ENCODE assay signal across 8 mouse cellular contexts in genomic region chr11:115071015-115071551, GRCm38 (mm10). TPM values are rescaled to one million over a fixed set of nuclear protein-coding genes. Genes with fewer than 3 reads are reported as not detected.
DNase-seq lines count a peak whose midpoint lies in the region; ATAC-seq and TF ChIP-seq lines count a peak whose summit lies in the region.

No protein-coding gene starts in this region.

- DNase-seq in stomach, postnatal 0 days (ENCODE audit: low spot score): no peak
- DNase-seq in yolk sac, embryonic 10.5 days (ENCODE audit: low spot score): peak; percentile 54
- no peak for DNase-seq in layer of hippocampus, adult 9-10 months (ENCODE audit: low spot score)
- DNase-seq in gastrocnemius, postnatal 14 days: no peak
- no peak for DNase-seq in spleen, postnatal 14 days (ENCODE audit: low spot score in 2 of 2)

- 5% methylated on average over 9 of the region's 9 CpGs for WGBS in stomach, embryonic 14.5 days
- 9% methylated on average over 9 of the region's 9 CpGs for WGBS in stomach, postnatal 0 days
- 7% methylated on average over 9 of the region's 9 CpGs for WGBS in embryonic facial prominence, embryonic 13.5 days
- 18% methylated on average over 9 of the region's 9 CpGs for WGBS in limb, embryonic 13.5 days

- H3K27me3 ChIP-seq in stomach, embryonic 14.5 days (ENCODE audit: control insufficient read depth, insufficient read depth, low read length): no peaks in the 10 kb centered on the region
- no peaks in the 10 kb centered on the region for H3K27me3 ChIP-seq in stomach, postnatal 0 days (ENCODE audit: control insufficient read depth, insufficient read depth, low read length)
- peaks cover 18% of the 10 kb centered on the region; the same call in 1 of the 2 replicates for H3K27me3 ChIP-seq in embryonic facial prominence, embryonic 13.5 days
- peaks cover 11% of the 10 kb centered on the region for H3K27me3 ChIP-seq in limb, embryonic 13.5 days

- intact Hi-C loops in gastrocnemius, postnatal 14 days (cut with DNase I; ENCODE audit: low total_unique reads): no loop called here

- no peak for TF ChIP-seq CTCF in stomach, postnatal 0 days (IDR thresholded peaks at IDR 0.05; ENCODE audit: low read depth)

- H3K4me1 ChIP-seq in stomach, embryonic 14.5 days (ENCODE audit: control insufficient read depth, insufficient read depth, low read length): 0 out of 2 replicates have a peak, but pooled peaks cover 4% of the 10 kb centered on the region
- H3K4me1 ChIP-seq in stomach, postnatal 0 days (replicated peaks; ENCODE audit: control insufficient read depth, insufficient read depth): no peaks in the 10 kb centered on the region
- peaks cover 12% of the 10 kb centered on the region for H3K4me1 ChIP-seq in embryonic facial prominence, embryonic 13.5 days
- peaks cover 10% of the 10 kb centered on the region for H3K4me1 ChIP-seq in limb, embryonic 13.5 days

- no peak for TF ChIP-seq EP300 in stomach, postnatal 0 days (optimal IDR thresholded peaks at IDR 0.05)

- no peaks in the 10 kb centered on the region for H3K36me3 ChIP-seq in stomach, embryonic 14.5 days (ENCODE audit: control insufficient read depth, insufficient read depth, low read length)
- no peaks in the 10 kb centered on the region for H3K36me3 ChIP-seq in stomach, postnatal 0 days (ENCODE audit: control insufficient read depth, insufficient read depth, low read length)
- H3K36me3 ChIP-seq in embryonic facial prominence, embryonic 13.5 days: no peaks in the 10 kb centered on the region
- no peaks in the 10 kb centered on the region for H3K36me3 ChIP-seq in limb, embryonic 13.5 days

- no peak overlapping the region for H3K9ac ChIP-seq in stomach, embryonic 14.5 days (replicated peaks; ENCODE audit: low read depth, low read length)
- H3K9ac ChIP-seq in stomach, postnatal 0 days (ENCODE audit: low read length): no peak overlapping the region
- H3K9ac ChIP-seq in embryonic facial prominence, embryonic 13.5 days: 0 out of 2 replicates have a peak overlapping the region, but pooled peaks have one; percentile 27
- H3K9ac ChIP-seq in limb, embryonic 13.5 days: no peak overlapping the region

- H3K27ac ChIP-seq in stomach, embryonic 14.5 days (ENCODE audit: low read length): no peak overlapping the region
- H3K27ac ChIP-seq in stomach, postnatal 0 days (replicated peaks): no peak overlapping the region
- H3K27ac ChIP-seq in embryonic facial prominence, embryonic 13.5 days: no peak overlapping the region
- H3K27ac ChIP-seq in limb, embryonic 13.5 days: no peak overlapping the region

- 0 out of 2 replicates have a peak overlapping the region, but pooled peaks have one; percentile 2 for H3K4me2 ChIP-seq in stomach, embryonic 14.5 days (replicated peaks; ENCODE audit: low read depth, low read length)
- no peak overlapping the region; the same call in 1 of the 2 replicates for H3K4me2 ChIP-seq in stomach, postnatal 0 days (replicated peaks; ENCODE audit: low read depth)
- H3K4me2 ChIP-seq in embryonic facial prominence, embryonic 13.5 days: peak overlapping the region; percentile 40
- peak overlapping the region; percentile 21 for H3K4me2 ChIP-seq in limb, embryonic 13.5 days (replicated peaks)

- no peak for ATAC-seq in stomach, embryonic 14.5 days (ENCODE audit: insufficient number of reproducible peaks, insufficient read depth, low FRiP score, low read depth)
- no peak for ATAC-seq in stomach, postnatal 0 days (ENCODE audit: low FRiP score, low TSS enrichment)
- no peak for ATAC-seq in embryonic facial prominence, embryonic 13.5 days (ENCODE audit: insufficient number of reproducible peaks, insufficient read depth, low FRiP score, low TSS enrichment, low read depth)
- no peak for ATAC-seq in limb, embryonic 13.5 days (ENCODE audit: low FRiP score, low read depth)

- H3K9me3 ChIP-seq in stomach, embryonic 14.5 days (ENCODE audit: control insufficient read depth, low read depth, low read length): no peaks in the 10 kb centered on the region
- no peaks in the 10 kb centered on the region for H3K9me3 ChIP-seq in stomach, postnatal 0 days (ENCODE audit: control insufficient read depth, low read length)
- H3K9me3 ChIP-seq in embryonic facial prominence, embryonic 13.5 days: no peaks in the 10 kb centered on the region
- no peaks in the 10 kb centered on the region for H3K9me3 ChIP-seq in limb, embryonic 13.5 days

- no peak overlapping the region for H3K4me3 ChIP-seq in stomach, embryonic 14.5 days (ENCODE audit: low read depth, low read length)
- H3K4me3 ChIP-seq in stomach, postnatal 0 days (ENCODE audit: low read depth, low read length): no peak overlapping the region
- no peak overlapping the region for H3K4me3 ChIP-seq in embryonic facial prominence, embryonic 13.5 days
- H3K4me3 ChIP-seq in limb, embryonic 13.5 days: no peak overlapping the region

RNA-seq across cellular contexts. Expression of gene Cd300e, which starts 9.1 kb away (rescaled TPM):
- polyA plus RNA-seq in stomach, embryonic 14.5 days (2014; fragmentation: Nextera tagmentation; extraction: Ambion mirVana): 0.12 TPM in 1 of 2 replicates, not detected in the other
- polyA plus RNA-seq in stomach, postnatal 0 days (2015; fragmentation: Nextera tagmentation; extraction: Ambion mirVana): 0.07 TPM in 1 of 2 replicates, not detected in the other
- polyA plus RNA-seq in embryonic facial prominence, embryonic 13.5 days (2015; fragmentation: Nextera tagmentation; extraction: Ambion mirVana): not detected in 2 replicates
- 0.09 and 0.23 TPM in 2 replicates for polyA plus RNA-seq in limb, embryonic 13.5 days (2015; fragmentation: Nextera tagmentation; extraction: Ambion mirVana)
- not detected for total RNA-seq in gastrocnemius, postnatal 14 days (2021)

RNA-seq across cellular contexts. Expression of gene Rab37, which starts 20.1 kb away (rescaled TPM):
- polyA plus RNA-seq in stomach, embryonic 14.5 days (2014; fragmentation: Nextera tagmentation; extraction: Ambion mirVana): 1.3 and 1.5 TPM in 2 replicates
- 1.7 TPM in 2 replicates for polyA plus RNA-seq in stomach, postnatal 0 days (2015; fragmentation: Nextera tagmentation; extraction: Ambion mirVana)
- polyA plus RNA-seq in embryonic facial prominence, embryonic 13.5 days (2015; fragmentation: Nextera tagmentation; extraction: Ambion mirVana): 0.89 and 0.98 TPM in 2 replicates
- polyA plus RNA-seq in limb, embryonic 13.5 days (2015; fragmentation: Nextera tagmentation; extraction: Ambion mirVana): 1.4 and 1.6 TPM in 2 replicates
- under 1 TPM; 0.62 TPM for total RNA-seq in gastrocnemius, postnatal 14 days (2021)

RNA-seq across cellular contexts. Expression of gene Cd300ld3, which starts 22.9 kb away (rescaled TPM):
- polyA plus RNA-seq in stomach, embryonic 14.5 days (2014; fragmentation: Nextera tagmentation; extraction: Ambion mirVana): not detected in 2 replicates
- not detected in 2 replicates for polyA plus RNA-seq in stomach, postnatal 0 days (2015; fragmentation: Nextera tagmentation; extraction: Ambion mirVana)
- not detected in 2 replicates for polyA plus RNA-seq in embryonic facial prominence, embryonic 13.5 days (2015; fragmentation: Nextera tagmentation; extraction: Ambion mirVana)
- not detected in 2 replicates for polyA plus RNA-seq in limb, embryonic 13.5 days (2015; fragmentation: Nextera tagmentation; extraction: Ambion mirVana)
- total RNA-seq in gastrocnemius, postnatal 14 days (2021): 1 to 10 TPM in 1 of 2 experiments, not detected in 1; 3.1 TPM

RNA-seq across cellular contexts. Expression of gene Cd300ld5, which starts 33.5 kb away (rescaled TPM):
- not detected in 2 replicates for polyA plus RNA-seq in stomach, embryonic 14.5 days (2014; fragmentation: Nextera tagmentation; extraction: Ambion mirVana)
- not detected in 2 replicates for polyA plus RNA-seq in stomach, postnatal 0 days (2015; fragmentation: Nextera tagmentation; extraction: Ambion mirVana)
- polyA plus RNA-seq in embryonic facial prominence, embryonic 13.5 days (2015; fragmentation: Nextera tagmentation; extraction: Ambion mirVana): not detected in 2 replicates
- polyA plus RNA-seq in limb, embryonic 13.5 days (2015; fragmentation: Nextera tagmentation; extraction: Ambion mirVana): not detected in 2 replicates
- total RNA-seq in gastrocnemius, postnatal 14 days (2021): 1 to 10 TPM in 1 of 2 experiments, not detected in 1; 3.3 TPM

RNA-seq across cellular contexts. Expression of gene Cd300ld4, which starts 44.3 kb away (rescaled TPM):
- polyA plus RNA-seq in stomach, embryonic 14.5 days (2014; fragmentation: Nextera tagmentation; extraction: Ambion mirVana): not detected in 2 replicates
- polyA plus RNA-seq in stomach, postnatal 0 days (2015; fragmentation: Nextera tagmentation; extraction: Ambion mirVana): not detected in 2 replicates
- polyA plus RNA-seq in embryonic facial prominence, embryonic 13.5 days (2015; fragmentation: Nextera tagmentation; extraction: Ambion mirVana): not detected in 2 replicates
- polyA plus RNA-seq in limb, embryonic 13.5 days (2015; fragmentation: Nextera tagmentation; extraction: Ambion mirVana): not detected in 2 replicates
- 1 to 10 TPM in 1 of 2 experiments, not detected in 1; 1.1 TPM for total RNA-seq in gastrocnemius, postnatal 14 days (2021)
